Mouse (Mus musculus) cerebellum, adult 2 months (tissue): Measurements from ENCODE around the gene Wdr31. TPM values are rescaled to one million over a fixed set of nuclear protein-coding genes. Genes with fewer than 3 reads are reported as not detected.

Source experiments
- DNase-seq, 2 experiments: peaks; one replicate each; pipeline ENCODE4 v3.0.0; 2021
- H3K27ac ChIP-seq: fragments of 200-500 bp; 2 replicates; pipeline ENCODE4 v1.5.1; 2012; ENCODE audit warnings: low read length, control low read depth, inconsistent platforms; ENCODE audit not compliant: insufficient read depth
- H3K27me3 ChIP-seq: fragments of 200-500 bp; 2 replicates; pipeline ENCODE4 v1.6.1; 2012; ENCODE audit warnings: inconsistent platforms, mild to moderate bottlenecking, low read length, moderate library complexity; ENCODE audit not compliant: control insufficient read depth, insufficient read depth
- H3K4me1 ChIP-seq: fragments of 200-500 bp; 2 replicates; pipeline ENCODE4 v1.6.1; 2011; ENCODE audit warnings: low read length; ENCODE audit not compliant: control insufficient read depth, insufficient read depth
- H3K4me3 ChIP-seq: fragments of 200-500 bp; replicated peaks from 2 replicates; pipeline ENCODE3; 2011; ENCODE audit warnings: mild to moderate bottlenecking, low read depth, low read length, control low read depth; ENCODE audit not compliant: insufficient read depth
- CTCF ChIP-seq: fragments of 200-500 bp; IDR thresholded peaks from 2 replicates; pipeline ENCODE4 v1.5.1; 2011; ENCODE audit warnings: low read depth, mild to moderate bottlenecking, control low read depth, low read length, moderate library complexity, borderline replicate concordance; ENCODE audit not compliant: insufficient read depth
- POLR2A ChIP-seq: fragments of 200-500 bp; IDR thresholded peaks from 2 replicates; pipeline ENCODE4 v1.6.1; 2011; ENCODE audit warnings: low read length, control low read depth, borderline replicate concordance; ENCODE audit not compliant: insufficient read depth
- WGBS: fragments of 180-500 bp; shearing (Covaris S2); methylation state at CpG from one replicate; pipeline ENCODE4 v1.1.7; 2018; 5-methylcytosine and 5-hydroxymethylcytosine counted together
- polyA plus RNA-seq: library from polyadenylated mRNA; depleted of rRNA; stranded (reverse); fragments of >200 nt; gene quantifications from 2 replicates; pipeline ENCODE4 v1.2.3, GENCODE M21; 2012

Gene Wdr31
- polyA plus RNA-seq, 1 experiment: 3.1 TPM

- peak; percentile 72 to 80 for DNase-seq
- H3K27ac ChIP-seq: peak overlapping the region; percentile 95
- peaks cover 24% of the 10 kb centered on the region for H3K4me1 ChIP-seq
- H3K4me3 ChIP-seq: peak overlapping the region; percentile 20
- 0 out of 2 replicates have a peak, but pooled peaks have one; percentile 1 for TF ChIP-seq CTCF
- peak; percentile 39; the same call in 1 of the 2 replicates for TF ChIP-seq POLR2A
- H3K27me3 ChIP-seq: no peaks in the 10 kb centered on the region
- WGBS: 6% methylated on average over 2 of the region's 2 CpGs
Measured at GRCm38 (mm10) chr4:62516079-62516478, 45.4 kb upstream of the Wdr31 start.

DNA sequence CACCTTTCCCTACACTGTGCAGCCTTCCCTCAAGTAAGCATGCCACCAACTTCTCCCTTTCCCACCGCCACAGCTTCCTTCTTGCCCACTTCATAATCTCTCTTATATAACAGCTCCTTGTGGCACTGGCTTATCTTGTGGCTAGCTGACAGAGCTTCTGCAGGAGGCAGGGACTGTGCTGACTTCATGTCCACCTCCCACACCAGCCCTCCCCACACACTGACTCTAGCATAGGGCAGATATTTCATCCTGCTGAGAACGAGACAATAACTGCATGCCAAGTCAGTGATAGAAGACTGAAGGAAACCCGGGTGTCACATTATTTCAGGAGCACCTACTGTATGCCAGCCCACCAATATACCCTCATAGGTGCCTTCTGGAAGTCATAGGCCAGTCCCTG lies 44.8 kb upstream of the Wdr31 start:
- WGBS: 16% methylated on average over 3 of the region's 3 CpGs
- peak overlapping the region; percentile 20 for H3K4me3 ChIP-seq
- peaks cover 24% of the 10 kb centered on the region for H3K4me1 ChIP-seq
- TF ChIP-seq CTCF (no peak), POLR2A (no peak)
- peak overlapping the region; percentile 95 for H3K27ac ChIP-seq
- peak in 1 of 2 experiments; percentile 66 for DNase-seq
- no peaks in the 10 kb centered on the region for H3K27me3 ChIP-seq

DNA sequence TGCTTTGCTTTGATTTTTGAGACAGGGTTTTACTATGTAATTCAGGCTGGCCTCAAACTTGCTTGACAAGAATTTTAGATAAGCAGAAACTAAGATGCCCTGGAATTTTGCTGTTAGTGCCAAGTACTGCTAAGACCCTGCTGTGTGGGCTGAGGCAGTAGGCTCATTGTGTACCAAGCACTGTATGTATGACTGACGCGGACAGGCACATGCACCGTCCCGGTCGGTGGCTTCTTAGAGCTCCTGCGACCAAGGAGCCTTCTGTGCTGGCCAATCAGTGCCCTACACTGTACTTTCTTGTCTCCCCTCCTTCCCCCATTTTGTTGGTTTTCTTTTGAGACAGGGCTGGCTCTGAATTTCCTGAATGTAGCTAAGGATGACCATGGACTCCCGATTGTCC lies 44.3 kb upstream of the Wdr31 start:
- no peak for TF ChIP-seq POLR2A
- no peak for TF ChIP-seq CTCF
- Histone ChIP-seq H3K4me3 (peak overlapping the region; percentile 20), H3K27me3 (no peaks in the 10 kb centered on the region), H3K27ac (peak overlapping the region; percentile 95), H3K4me1 (peaks cover 24% of the 10 kb centered on the region)
- DNase-seq: no peak
- 37% methylated on average over 7 of the region's 7 CpGs for WGBS

- Histone ChIP-seq H3K27ac (no peak overlapping the region), H3K27me3 (no peaks in the 10 kb centered on the region), H3K4me3 (no peak overlapping the region), H3K4me1 (peaks cover 24% of the 10 kb centered on the region)
- TF ChIP-seq POLR2A (no peak), CTCF (no peak)
- 50% methylated on average over 11 of the region's 11 CpGs for WGBS
- DNase-seq: no peak
Measured at GRCm38 (mm10) chr4:62513998-62514506, 43.4 kb upstream of the Wdr31 start.

- peaks cover 5% of the 10 kb centered on the region for H3K4me1 ChIP-seq
- WGBS: 44% methylated on average over 11 of the region's 11 CpGs
- H3K4me3 ChIP-seq: no peak overlapping the region
- no peak for DNase-seq
- TF ChIP-seq CTCF (no peak), POLR2A (no peak)
- no peaks in the 10 kb centered on the region for H3K27me3 ChIP-seq
- H3K27ac ChIP-seq: no peak overlapping the region
Measured at GRCm38 (mm10) chr4:62509946-62510345, 39.2 kb upstream of the Wdr31 start.

GRCm38 (mm10) chr4:62508839-62509238 lies 38.1 kb upstream of the Wdr31 start:
- 28% methylated on average over 5 of the region's 5 CpGs for WGBS
- Histone ChIP-seq H3K4me3 (no peak overlapping the region), H3K4me1 (peaks cover under 1% of the 10 kb centered on the region), H3K27ac (no peak overlapping the region), H3K27me3 (no peaks in the 10 kb centered on the region)
- DNase-seq: no peak
- TF ChIP-seq POLR2A (no peak), CTCF (no peak)

DNA sequence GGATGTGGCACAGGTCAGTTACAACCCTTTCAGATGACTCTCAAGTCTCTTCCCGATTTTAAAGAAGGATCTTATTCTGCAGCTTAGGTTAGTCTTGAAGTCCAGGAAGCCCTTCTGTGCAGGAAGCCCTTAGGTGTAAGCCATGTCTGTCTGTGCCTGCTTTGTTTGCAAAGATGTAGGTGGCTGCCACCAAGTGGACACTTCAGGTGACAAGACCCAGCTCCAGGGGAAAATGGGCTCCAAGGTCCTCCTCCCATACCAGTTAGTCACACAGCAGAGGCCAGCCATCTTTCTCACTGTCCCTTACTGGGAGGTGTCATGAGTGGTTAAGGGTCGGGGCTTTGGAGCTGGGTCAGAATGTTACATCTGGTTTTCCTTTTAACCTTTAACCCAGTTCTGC lies 36.1 kb upstream of the Wdr31 start:
- TF ChIP-seq CTCF: peak; percentile 66
- no peak for TF ChIP-seq POLR2A
- H3K27me3 ChIP-seq: no peaks in the 10 kb centered on the region
- WGBS: 66% methylated on average over 2 of the region's 2 CpGs
- H3K27ac ChIP-seq: no peak overlapping the region
- peak; percentile 59 to 71 for DNase-seq
- H3K4me1 ChIP-seq: no peaks in the 10 kb centered on the region
- no peak overlapping the region for H3K4me3 ChIP-seq

DNA sequence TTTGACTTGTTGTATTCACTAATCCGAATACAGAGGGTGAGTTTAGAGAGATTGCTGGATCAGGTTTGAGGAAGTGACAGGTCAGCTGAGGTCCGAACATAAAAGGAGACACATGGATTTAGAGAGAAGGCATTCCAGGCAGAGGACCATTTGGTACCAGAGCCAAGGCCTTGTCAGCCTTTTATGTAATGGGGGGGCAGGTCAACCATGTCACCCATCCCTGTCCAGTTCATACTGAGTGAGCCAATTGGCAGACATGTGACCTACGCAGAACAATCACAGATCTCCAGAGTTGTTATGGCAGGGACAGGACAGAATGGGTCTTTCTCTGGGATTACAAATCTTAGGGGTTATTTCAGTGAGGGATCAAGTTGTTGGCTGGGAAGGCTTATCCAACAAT lies 35.3 kb upstream of the Wdr31 start:
- TF ChIP-seq POLR2A (no peak), CTCF (no peak)
- Histone ChIP-seq H3K27ac (no peak overlapping the region), H3K4me3 (no peak overlapping the region), H3K27me3 (no peaks in the 10 kb centered on the region), H3K4me1 (no peaks in the 10 kb centered on the region)
- DNase-seq: no peak
- WGBS: 76% methylated on average over 3 of the region's 3 CpGs
